Comparison of ENCODE assay signal across 9 mouse cellular contexts in the genomic region with DNA sequence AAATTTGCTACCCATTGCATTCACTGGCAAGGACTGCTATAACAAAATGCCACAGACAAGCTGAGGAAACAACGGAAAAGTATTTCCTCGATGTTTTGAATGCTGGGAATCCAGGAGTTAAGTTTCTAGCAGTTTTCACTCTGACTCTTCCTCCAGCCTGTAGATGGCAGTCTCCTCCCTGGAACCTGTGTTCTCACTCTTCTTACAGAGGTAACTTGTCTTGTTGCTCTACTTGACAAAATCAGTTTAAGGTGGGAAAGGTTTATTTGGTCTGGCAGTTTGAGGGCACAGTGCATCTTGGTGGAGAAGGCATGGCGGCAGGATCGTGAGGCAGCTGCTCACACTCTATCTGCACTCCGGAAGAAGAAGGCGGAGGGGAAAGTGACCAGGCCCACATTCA.
DNase-seq lines count a peak whose midpoint lies in the region; ATAC-seq and TF ChIP-seq lines count a peak whose summit lies in the region.
"Had no signal": no experiment of that assay in that cellular context is flagged by ENCODE, and none has a peak within 500 bp of the region (broad histone marks: within the 10 kb centered on the region; RNA-seq: fewer than 3 reads in every experiment).

No protein-coding gene starts in this region.

- peaks cover 12% of the 10 kb centered on the region; the same call in 1 of the 2 replicates for H3K4me1 ChIP-seq in forebrain, embryonic 14.5 days (ENCODE audit: control insufficient read depth, insufficient read depth, low read length)
- H3K4me1 ChIP-seq in forebrain, embryonic 16.5 days (replicated peaks; ENCODE audit: control insufficient read depth, insufficient read depth, low read length): peaks cover 7% of the 10 kb centered on the region
- H3K4me1 ChIP-seq in liver, embryonic 14.5 days (replicated peaks; ENCODE audit: control insufficient read depth in 2 of 2, insufficient read depth in 2 of 2, low read length in 1 of 2): no peaks in the 10 kb centered on the region
- no peaks in the 10 kb centered on the region for H3K4me1 ChIP-seq in liver, embryonic 11.5 days (replicated peaks; ENCODE audit: control insufficient read depth, insufficient read depth, low read length)

- no peak overlapping the region for H3K4me2 ChIP-seq in forebrain, embryonic 14.5 days (ENCODE audit: low read length)
- H3K4me2 ChIP-seq in forebrain, embryonic 16.5 days (ENCODE audit: low read length): no peak overlapping the region
- H3K4me2 ChIP-seq in liver, embryonic 14.5 days (ENCODE audit: low read depth): no peak overlapping the region
- no peak overlapping the region for H3K4me2 ChIP-seq in liver, embryonic 11.5 days
- H3K4me2 ChIP-seq: neural tube, embryonic 13.5 days had no signal

- no peak overlapping the region for H3K27ac ChIP-seq in forebrain, embryonic 14.5 days (ENCODE audit: low read depth, low read length)
- no peak overlapping the region for H3K27ac ChIP-seq in forebrain, embryonic 16.5 days (ENCODE audit: low read length)
- no peak overlapping the region for H3K27ac ChIP-seq in liver, embryonic 14.5 days
- H3K27ac ChIP-seq in liver, embryonic 11.5 days (ENCODE audit: low read depth, low read length): no peak overlapping the region
- H3K27ac ChIP-seq: neural tube, embryonic 13.5 days had no signal

- H3K9ac ChIP-seq in forebrain, embryonic 14.5 days (ENCODE audit: low read length): no peak overlapping the region
- H3K9ac ChIP-seq in forebrain, embryonic 16.5 days (replicated peaks; ENCODE audit: low read depth, low read length): no peak overlapping the region
- H3K9ac ChIP-seq in liver, embryonic 14.5 days (replicated peaks): no peak overlapping the region
- no peak overlapping the region for H3K9ac ChIP-seq in liver, embryonic 11.5 days (ENCODE audit: low read depth, low read length)
- H3K9ac ChIP-seq: neural tube, embryonic 13.5 days had no signal

- no peaks in the 10 kb centered on the region for H3K9me3 ChIP-seq in forebrain, embryonic 14.5 days (replicated peaks; ENCODE audit: control insufficient read depth, low read length)
- H3K9me3 ChIP-seq in forebrain, embryonic 16.5 days (ENCODE audit: control insufficient read depth, low read length): no peaks in the 10 kb centered on the region
- H3K9me3 ChIP-seq in liver, embryonic 14.5 days (ENCODE audit: control insufficient read depth, low read length): no peaks in the 10 kb centered on the region
- H3K9me3 ChIP-seq in liver, embryonic 11.5 days (ENCODE audit: control insufficient read depth, low read length): no peaks in the 10 kb centered on the region
- H3K9me3 ChIP-seq: neural tube, embryonic 13.5 days had no signal

- DNase-seq in forebrain, embryonic 14.5 days (ENCODE audit: low spot score): peak; percentile 62
- no peak for DNase-seq in liver, embryonic 14.5 days (ENCODE audit: low read depth in 3 of 3, low spot score in 3 of 3)
- no peak for DNase-seq in liver, embryonic 11.5 days (ENCODE audit: low spot score)
- peak; percentile 59 for DNase-seq in brain, adult 2 months (ENCODE audit: low read depth, low spot score)
- peak; percentile 84 for DNase-seq in retina, postnatal 1 day
- DNase-seq in layer of hippocampus, adult 8-10 months (ENCODE audit: low spot score in 2 of 2): no peak
- no peak for DNase-seq in neural tube, embryonic 10.5 days (ENCODE audit: extremely low spot score, low spot score)

- H3K36me3 ChIP-seq in forebrain, embryonic 14.5 days (ENCODE audit: control insufficient read depth, insufficient read depth, low read length): no peaks in the 10 kb centered on the region
- no peaks in the 10 kb centered on the region for H3K36me3 ChIP-seq in forebrain, embryonic 16.5 days (ENCODE audit: control insufficient read depth, insufficient read depth)
- no peaks in the 10 kb centered on the region for H3K36me3 ChIP-seq in liver, embryonic 14.5 days (replicated peaks; ENCODE audit: control insufficient read depth, insufficient read depth, low read depth)
- H3K36me3 ChIP-seq in liver, embryonic 11.5 days (ENCODE audit: control insufficient read depth, insufficient read depth, low read length): no peaks in the 10 kb centered on the region
- H3K36me3 ChIP-seq: neural tube, embryonic 13.5 days had no signal

- ATAC-seq in forebrain, embryonic 14.5 days: no peak
- ATAC-seq in forebrain, embryonic 16.5 days: no peak
- ATAC-seq in liver, embryonic 14.5 days (ENCODE audit: insufficient read depth): no peak
- ATAC-seq in liver, embryonic 11.5 days (replicated peaks; ENCODE audit: low FRiP score): no peak

- 75% methylated on average over 6 of the region's 6 CpGs for WGBS in forebrain, embryonic 14.5 days
- 71% methylated on average over 6 of the region's 6 CpGs for WGBS in forebrain, embryonic 16.5 days
- 55% methylated on average over 6 of the region's 6 CpGs for WGBS in liver, embryonic 14.5 days (ENCODE audit: insufficient replicate concordance)
- WGBS in liver, embryonic 11.5 days: 65% methylated on average over 6 of the region's 6 CpGs

- peak; percentile 34 for TF ChIP-seq CTCF in liver, embryonic 14.5 days (IDR thresholded peaks at IDR 0.05; ENCODE audit: low read depth)

- no peak for TF ChIP-seq EP300 in liver, embryonic 14.5 days (IDR thresholded peaks at IDR 0.05; ENCODE audit: low read depth)

- no peaks in the 10 kb centered on the region for H3K27me3 ChIP-seq in forebrain, embryonic 14.5 days (replicated peaks; ENCODE audit: control insufficient read depth, insufficient read depth, low read length)
- no peaks in the 10 kb centered on the region for H3K27me3 ChIP-seq in forebrain, embryonic 16.5 days (replicated peaks; ENCODE audit: control insufficient read depth, insufficient read depth, low read length)
- no peaks in the 10 kb centered on the region for H3K27me3 ChIP-seq in liver, embryonic 14.5 days (ENCODE audit: control insufficient read depth, insufficient read depth, low read length)
- no peaks in the 10 kb centered on the region for H3K27me3 ChIP-seq in liver, embryonic 11.5 days (replicated peaks; ENCODE audit: control insufficient read depth, insufficient read depth, low read length)
- H3K27me3 ChIP-seq: neural tube, embryonic 13.5 days had no signal

- no peak overlapping the region for H3K4me3 ChIP-seq in forebrain, embryonic 14.5 days (ENCODE audit: low read depth, low read length)
- no peak overlapping the region for H3K4me3 ChIP-seq in forebrain, embryonic 16.5 days (replicated peaks; ENCODE audit: low read length)
- no peak overlapping the region for H3K4me3 ChIP-seq in liver, embryonic 14.5 days (ENCODE audit: insufficient read depth in 1 of 2, low read depth in 2 of 2, low read length in 2 of 2)
- H3K4me3 ChIP-seq in liver, embryonic 11.5 days (ENCODE audit: low read depth, low read length): no peak overlapping the region
- H3K4me3 ChIP-seq: neural tube, embryonic 13.5 days had no signal

Comparison
In these comparisons a context has a peak if more than half of its experiments do, and no peak if none do; other contexts are left out.
1. DNase-seq: peak in forebrain, embryonic 14.5 days (single experiment), brain, adult 2 months (single experiment) and retina, postnatal 1 day (single experiment); none in liver, embryonic 14.5 days (0 of 3), liver, embryonic 11.5 days (single experiment), layer of hippocampus, adult 8-10 months (0 of 2) and neural tube, embryonic 10.5 days (single experiment).